Mouse (Mus musculus) T-helper 2 cell (primary cell): Measurements from ENCODE around the gene Islr2.

Source experiments
- in situ Hi-C: fragments of 300-600 bp; cut with MboI, MseI; formaldehyde crosslinking; loops from one replicate; pipeline ENCODE4 v1.15.1; 2025; ENCODE audit warnings: high pct_unique_total_duplicates

Islr2 gene

GRCm38 (mm10) chr9:58196610-58197567 lies 7.2 kb downstream of the Islr2 start:
- in situ Hi-C loops: loop anchor here (5.0 kb wide), 1 partner anchor 155 kb away; no protein-coding TSS in a partner anchor

- in situ Hi-C loops: loop anchor here (5.0 kb wide), 1 partner anchor 154 kb away; no protein-coding TSS in a partner anchor
Measured at GRCm38 (mm10) chr9:58196141-58196540, 8.0 kb downstream of the Islr2 start.

- in situ Hi-C loops: loop anchor here (5.0 kb wide), 1 partner anchor 153 kb away; no protein-coding TSS in a partner anchor
Measured at GRCm38 (mm10) chr9:58195671-58196070, 8.4 kb downstream of the Islr2 start.

GRCm38 (mm10) chr9:58194222-58194621 lies 9.9 kb downstream of the Islr2 start:
- in situ Hi-C loops: no loop called here

GRCm38 (mm10) chr9:58184456-58184855 lies 19.7 kb downstream of the Islr2 start:
- in situ Hi-C loops: no loop called here

- in situ Hi-C loops: loop anchor here (10.0 kb wide), 1 partner anchor 1375 kb away; no protein-coding TSS in a partner anchor
Measured at GRCm38 (mm10) chr9:58179390-58179789, 24.7 kb downstream of the Islr2 start.

GRCm38 (mm10) chr9:58177165-58177564 lies 27.0 kb downstream of the Islr2 start:
- in situ Hi-C loops: loop anchor here (10.0 kb wide), 1 partner anchor 1372 kb away; no protein-coding TSS in a partner anchor

- in situ Hi-C loops: loop anchor here (10.0 kb wide), 1 partner anchor 1371 kb away; no protein-coding TSS in a partner anchor
Measured at GRCm38 (mm10) chr9:58175745-58176487, 28.2 kb downstream of the Islr2 start.

GRCm38 (mm10) chr9:58174818-58175251 lies 29.3 kb downstream of the Islr2 start:
- in situ Hi-C loops: loop anchor here (10.0 kb wide), 1 partner anchor 1370 kb away; no protein-coding TSS in a partner anchor

GRCm38 (mm10) chr9:58172863-58173262 lies 31.3 kb downstream of the Islr2 start:
- in situ Hi-C loops: loop anchor here (10.0 kb wide), 1 partner anchor 1368 kb away; no protein-coding TSS in a partner anchor

- in situ Hi-C loops: no loop called here
Measured at GRCm38 (mm10) chr9:58169426-58169825, 34.7 kb downstream of the Islr2 start.

GRCm38 (mm10) chr9:58168880-58169279 lies 35.2 kb downstream of the Islr2 start:
- in situ Hi-C loops: no loop called here

GRCm38 (mm10) chr9:58165779-58166178 lies 38.3 kb downstream of the Islr2 start:
- in situ Hi-C loops: no loop called here

- in situ Hi-C loops: no loop called here
Measured at GRCm38 (mm10) chr9:58163146-58163545, 41.0 kb downstream of the Islr2 start.

- in situ Hi-C loops: no loop called here
Measured at GRCm38 (mm10) chr9:58162173-58162572, 41.9 kb downstream of the Islr2 start.

- in situ Hi-C loops: no loop called here
Measured at GRCm38 (mm10) chr9:58160315-58160714, 43.8 kb downstream of the Islr2 start.

GRCm38 (mm10) chr9:58159855-58160254 lies 44.3 kb downstream of the Islr2 start:
- in situ Hi-C loops: no loop called here

GRCm38 (mm10) chr9:58158541-58159311 lies 45.4 kb downstream of the Islr2 start:
- in situ Hi-C loops: no loop called here

- in situ Hi-C loops: no loop called here
Measured at GRCm38 (mm10) chr9:58157838-58158237, 46.3 kb downstream of the Islr2 start.

- in situ Hi-C loops: no loop called here
Measured at GRCm38 (mm10) chr9:58156819-58157560, 47.1 kb downstream of the Islr2 start.
